Mouse (Mus musculus): ENCODE results near the gene Iba57.

The Iba57 gene

DNA sequence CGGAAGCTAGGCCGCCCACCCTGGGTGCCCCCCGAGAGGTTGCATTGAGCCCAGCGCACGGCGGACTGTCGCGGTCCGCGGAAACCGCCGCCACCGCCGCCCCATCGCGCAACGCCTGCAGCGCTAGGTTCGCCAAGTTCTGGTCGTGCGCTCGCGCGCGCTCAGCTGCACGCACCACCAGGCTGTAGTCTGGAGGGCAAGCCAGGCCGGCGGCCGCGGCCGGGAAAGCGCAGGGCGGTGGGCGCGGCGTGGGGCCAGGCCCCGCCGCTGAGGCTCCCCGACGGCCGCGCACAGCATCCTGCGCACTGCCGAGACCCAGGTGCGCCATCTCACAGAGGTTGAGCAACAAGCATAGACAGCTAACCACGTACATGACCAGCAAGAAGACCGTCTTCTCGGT is 12.9 kb upstream of the Iba57 start:
- intact Hi-C loops (cut with DNase I): no loop called here

DNA sequence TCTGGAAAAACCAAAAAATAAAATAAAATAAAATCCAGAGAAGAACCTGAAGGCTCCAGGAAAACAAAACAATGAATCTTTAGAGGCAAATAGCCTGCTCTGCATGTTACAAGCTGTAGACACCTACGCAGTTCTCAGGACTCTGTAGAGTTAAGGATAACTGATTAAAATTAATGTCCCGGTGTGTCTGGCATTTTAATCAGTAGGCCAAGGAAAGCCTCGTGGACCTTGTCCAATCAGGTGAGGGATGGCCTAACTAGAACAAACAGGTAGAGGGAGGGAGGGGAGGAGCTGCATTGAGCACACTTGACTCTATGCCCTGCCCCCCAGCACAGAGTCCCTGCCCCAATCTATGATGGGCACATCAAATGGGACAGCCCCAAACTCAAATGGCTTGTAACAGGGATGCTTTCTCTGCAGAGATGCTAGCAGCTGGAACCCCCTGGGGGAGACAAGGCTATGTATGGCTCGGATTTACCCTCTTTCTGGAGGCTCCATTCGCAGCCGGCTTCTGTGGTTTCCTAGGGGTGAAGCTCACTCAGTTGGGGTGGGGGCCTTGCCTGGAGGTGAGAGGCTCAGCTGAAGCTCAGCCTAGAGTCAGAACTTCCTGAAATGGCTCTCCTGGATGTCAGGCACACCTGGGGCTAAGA is 10.8 kb upstream of the Iba57 start:
- intact Hi-C loops (cut with DNase I): no loop called here

DNA sequence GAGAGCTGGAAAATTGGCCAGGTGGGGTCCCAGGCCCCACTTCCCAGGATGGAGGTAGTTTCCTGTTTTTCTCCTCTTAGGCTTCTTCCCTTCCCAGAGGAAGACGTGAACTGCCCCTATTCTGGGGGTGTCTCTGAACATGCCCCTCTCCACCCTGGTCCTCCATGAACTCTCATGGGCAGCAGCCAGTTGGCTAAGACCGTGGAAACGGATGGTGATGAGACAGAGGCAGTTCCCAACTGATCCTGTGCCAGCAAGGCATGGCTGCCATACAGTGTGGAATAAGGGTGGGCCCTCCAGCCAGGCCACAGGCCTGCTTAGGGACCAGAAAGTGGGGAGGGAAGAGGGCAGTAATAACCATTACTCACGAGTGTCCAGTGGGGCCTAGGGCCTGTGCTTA is 7.0 kb upstream of the Iba57 start:
- intact Hi-C loops (cut with DNase I): no loop called here

- intact Hi-C loops (cut with DNase I): no loop called here
Observed at GRCm38 (mm10) chr11:59169807-59170206, 6.3 kb upstream of the Iba57 start.

DNA sequence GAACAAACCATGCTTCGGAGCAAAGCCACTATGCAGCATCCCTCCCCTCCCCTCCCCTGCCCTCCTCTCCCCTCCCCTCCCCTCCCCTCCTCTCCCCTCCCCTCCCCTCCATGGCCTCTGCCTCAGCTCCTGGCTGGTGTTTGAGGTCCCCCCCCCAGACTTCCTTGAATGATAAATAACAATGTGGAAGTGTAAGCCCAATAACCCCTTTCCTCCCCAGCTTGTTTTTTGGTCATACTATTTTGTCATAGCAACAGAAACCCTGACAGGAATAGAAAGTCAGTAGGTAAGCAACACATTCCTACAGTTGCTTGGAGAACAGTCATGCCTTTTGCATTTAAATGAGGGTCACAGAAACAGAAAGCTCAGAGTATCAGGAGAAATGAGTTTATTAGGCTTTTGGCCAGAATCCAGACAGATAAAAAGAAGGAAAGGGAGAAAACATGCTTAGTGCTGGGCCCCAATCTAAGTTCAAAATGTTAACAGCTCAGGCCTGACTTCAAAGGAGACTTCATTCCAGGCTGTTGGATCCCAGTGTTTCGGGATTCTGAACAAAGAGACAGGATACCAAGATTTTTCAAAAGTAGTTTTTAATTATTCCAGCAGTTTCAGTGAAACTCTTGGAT is 2.2 kb upstream of the Iba57 start:
- intact Hi-C loops (cut with DNase I): no loop called here

DNA sequence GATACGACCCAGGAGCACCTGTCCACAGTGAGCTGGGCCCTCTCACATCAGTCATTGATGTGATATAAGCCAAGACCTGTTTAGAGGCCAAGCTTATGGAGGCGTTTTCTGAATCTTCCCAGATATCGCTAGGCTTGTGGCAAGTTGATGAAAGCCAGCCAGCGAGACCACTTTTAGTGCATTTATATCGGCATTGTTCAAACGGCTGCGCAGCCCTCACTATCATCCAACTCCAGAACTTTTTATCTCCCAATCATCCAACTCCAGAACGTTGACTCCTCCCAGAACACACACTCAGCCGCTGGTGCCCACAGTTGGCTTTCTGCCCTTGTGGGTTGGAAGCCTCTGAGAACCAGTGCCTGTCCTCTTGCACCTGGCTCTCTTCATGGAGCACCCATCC is 845 bp upstream of the Iba57 start:
- intact Hi-C loops (cut with DNase I): no loop called here

GRCm38 (mm10) chr11:59162443-59163254 is 890 bp downstream of the Iba57 start:
- intact Hi-C loops (cut with DNase I): no loop called here

DNA sequence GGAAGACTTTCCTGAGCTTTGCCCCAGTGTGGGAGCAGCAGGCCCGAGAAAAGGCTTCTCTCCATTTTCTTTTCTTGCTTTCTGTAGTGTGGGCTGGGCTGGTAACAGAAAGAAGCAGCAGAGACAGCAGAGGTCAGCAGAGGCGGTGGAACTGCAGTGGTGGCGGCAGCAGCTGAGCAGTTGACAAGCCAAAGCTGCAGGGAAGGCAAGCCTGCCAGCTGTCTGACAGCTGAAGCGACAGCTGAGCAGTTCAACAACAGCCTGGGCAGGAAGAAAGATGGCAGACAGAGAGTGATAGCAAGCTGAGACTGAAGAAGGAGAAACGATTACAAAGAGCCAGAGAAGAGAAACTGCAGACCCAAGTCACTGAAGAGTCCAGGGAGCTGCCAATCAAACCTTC is 2.1 kb downstream of the Iba57 start:
- intact Hi-C loops (cut with DNase I): no loop called here

DNA sequence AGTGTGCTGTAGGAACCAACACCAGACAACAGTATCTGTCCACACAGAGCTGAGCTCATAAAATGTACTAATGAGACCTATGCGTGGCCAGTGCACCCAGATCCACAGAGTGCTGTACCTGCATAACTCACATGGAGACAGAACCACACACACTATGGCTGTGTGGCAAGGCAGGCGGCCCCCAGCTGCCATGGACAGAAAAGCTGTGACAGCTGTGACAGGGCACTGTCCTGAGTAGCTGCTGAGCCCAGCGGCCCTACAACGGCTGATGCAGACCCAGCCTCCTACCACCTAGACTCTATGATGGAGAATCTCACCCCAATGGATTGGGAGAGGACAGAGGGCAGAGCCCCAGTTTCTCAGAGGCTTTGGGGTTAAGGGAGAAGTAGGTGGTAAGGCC is 4.0 kb downstream of the Iba57 start:
- intact Hi-C loops (cut with DNase I): no loop called here

GRCm38 (mm10) chr11:59159099-59159498 is 4.4 kb downstream of the Iba57 start:
- intact Hi-C loops (cut with DNase I): no loop called here

GRCm38 (mm10) chr11:59155900-59156299 is 7.6 kb downstream of the Iba57 start:
- intact Hi-C loops (cut with DNase I): no loop called here

GRCm38 (mm10) chr11:59154220-59154619 is 9.3 kb downstream of the Iba57 start:
- intact Hi-C loops (cut with DNase I): no loop called here

GRCm38 (mm10) chr11:59151729-59152128 is 11.8 kb downstream of the Iba57 start:
- intact Hi-C loops (cut with DNase I): no loop called here

DNA sequence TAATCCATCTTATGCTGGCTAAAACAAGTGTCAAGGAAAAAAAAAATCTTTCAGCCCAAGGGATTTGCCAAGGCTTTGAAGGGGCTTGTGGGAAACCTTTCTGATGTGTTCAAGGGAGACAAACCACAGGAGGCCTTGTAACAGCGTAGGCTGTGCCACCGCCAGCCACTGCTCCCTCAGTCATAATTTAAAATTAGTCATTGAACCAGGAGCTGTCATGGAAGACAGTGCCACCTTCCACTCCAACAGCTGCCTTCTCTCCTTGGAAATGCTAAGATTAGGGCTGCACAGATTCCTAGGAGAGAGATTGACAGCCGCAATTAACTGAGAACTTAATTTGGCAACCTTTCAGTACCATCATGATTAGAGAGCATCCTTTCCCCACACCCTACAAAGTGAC is 14.2 kb downstream of the Iba57 start:
- intact Hi-C loops (cut with DNase I): no loop called here

DNA sequence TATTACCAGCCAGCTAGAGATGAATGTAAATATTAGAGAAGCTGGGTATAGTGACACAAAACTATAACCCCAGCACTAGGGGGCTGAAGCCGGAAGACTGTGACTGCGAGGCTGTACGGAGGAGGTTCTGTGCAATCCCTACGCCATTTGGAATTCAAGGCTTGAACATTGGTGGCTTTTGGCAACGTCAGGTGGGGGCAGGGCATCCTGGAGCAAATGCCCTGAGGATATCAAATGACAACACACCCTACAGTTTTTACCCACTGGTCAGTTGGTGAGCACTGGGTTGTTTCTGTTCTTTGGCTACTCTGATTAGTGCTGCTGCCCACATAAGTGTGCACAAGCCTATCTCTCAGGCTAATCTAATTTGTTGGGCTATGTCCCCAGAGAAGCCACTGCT is 20.6 kb downstream of the Iba57 start:
- intact Hi-C loops (cut with DNase I): no loop called here

DNA sequence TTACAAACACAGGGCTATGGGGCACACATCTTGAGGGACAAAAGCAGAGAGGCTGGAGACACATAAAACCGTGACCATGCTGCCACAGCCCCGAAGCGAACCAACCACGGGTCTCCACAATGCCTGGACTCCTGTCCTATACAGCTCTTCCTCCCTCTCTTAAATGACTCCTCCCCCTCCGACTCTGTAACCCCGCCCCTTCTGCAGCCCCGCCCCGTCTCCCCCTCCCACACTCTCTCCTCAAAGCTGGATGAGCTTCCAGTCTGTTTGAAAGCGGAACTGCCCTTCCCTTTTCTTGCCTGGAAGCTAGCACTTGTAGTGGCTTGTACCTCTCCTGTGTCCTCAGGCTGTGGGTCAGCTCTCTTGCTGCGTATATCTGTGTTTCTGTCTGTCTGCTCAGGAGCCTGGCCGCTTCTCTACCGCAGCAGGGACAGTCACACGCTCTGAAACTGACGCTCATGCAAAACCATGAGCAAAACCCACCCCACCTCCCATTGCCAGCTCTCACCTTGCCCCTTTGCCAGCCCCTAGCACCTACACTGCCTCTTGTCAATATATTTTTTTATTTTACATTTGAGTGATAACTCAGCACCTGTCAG is 21.7 kb downstream of the Iba57 start:
- intact Hi-C loops (cut with DNase I): no loop called here

DNA sequence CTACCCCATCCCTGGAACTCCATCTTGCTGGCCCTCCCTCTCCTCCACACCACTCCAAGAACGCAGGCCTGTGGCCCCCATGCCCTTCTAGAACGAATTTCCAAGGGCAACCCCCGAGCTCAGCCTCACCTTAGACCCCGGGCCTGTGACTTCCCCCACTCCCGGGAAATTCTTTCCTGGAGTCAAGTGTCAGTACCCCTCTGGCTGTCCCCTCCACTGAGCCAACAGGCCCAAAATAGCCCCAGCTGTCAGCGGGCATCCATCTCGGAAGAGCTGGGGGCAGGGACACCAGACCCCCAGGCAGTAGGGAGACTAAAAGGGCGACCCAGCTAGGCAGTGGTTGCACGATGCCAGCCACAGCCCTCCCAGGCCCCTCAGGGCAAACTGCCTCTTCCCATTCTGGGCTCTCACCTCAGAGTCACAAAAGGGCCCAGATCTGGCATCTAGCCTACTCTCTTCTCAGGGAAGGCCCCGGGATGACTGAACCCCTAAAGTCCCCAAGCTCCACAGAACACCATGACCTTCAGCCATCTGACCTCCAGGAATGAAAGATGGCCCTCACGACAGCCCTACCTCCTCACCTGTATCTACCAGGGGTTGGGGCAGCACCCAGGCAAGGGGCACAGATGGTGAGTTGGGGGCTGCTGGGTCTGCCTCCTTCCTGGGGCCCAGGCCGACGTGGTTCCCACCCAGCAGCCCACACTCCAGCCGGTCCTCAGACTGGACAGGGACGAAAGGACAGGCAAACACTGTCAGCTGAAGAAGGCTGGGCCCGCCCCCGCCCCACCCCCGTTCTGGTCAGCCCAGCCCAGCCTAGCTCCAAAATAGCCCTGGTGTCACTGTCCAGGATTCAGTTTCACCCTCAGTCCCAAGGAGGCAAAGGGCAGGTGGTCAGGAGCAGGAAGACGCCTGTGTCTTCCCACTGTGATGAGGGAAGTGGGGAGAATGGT is 24.7 kb downstream of the Iba57 start:
- intact Hi-C loops (cut with DNase I): loop anchor here (5.0 kb wide), 1 partner anchor 37 kb away; no protein-coding TSS in a partner anchor

GRCm38 (mm10) chr11:59136994-59137706 is 26.4 kb downstream of the Iba57 start:
- intact Hi-C loops (cut with DNase I): loop anchor here (5.0 kb wide), 1 partner anchor 35 kb away; no protein-coding TSS in a partner anchor

GRCm38 (mm10) chr11:59135904-59136452 is 27.6 kb downstream of the Iba57 start, which contains the start of gene Obscn:
TSS of gene Obscn (minus strand) at chr11:59136402.
- intact Hi-C loops (cut with DNase I): loop anchor here (5.0 kb wide), 1 partner anchor 34 kb away; no protein-coding TSS in a partner anchor

All from adrenal gland (tissue).